Mouse (Mus musculus) gastrocnemius, adult 2 months (tissue): ENCODE measurements around the gene Igfbp7. TPM values are rescaled to one million over a fixed set of nuclear protein-coding genes. Genes with fewer than 3 reads are reported as not detected.
A peak's percentile ranks its signal among the peaks of the same experiment; 100 is the strongest.

Experiments used
- DNase-seq: peaks from one replicate; pipeline ENCODE4 v3.0.0; 2022
- H3K27ac ChIP-seq: fragments of 200-600 bp; 2 replicates; pipeline ENCODE4 v1.8.1; 2022; ENCODE audit warnings: mild to moderate bottlenecking
- H3K4me3 ChIP-seq: fragments of 200-600 bp; 2 replicates; pipeline ENCODE4 v1.8.1; 2022; ENCODE audit warnings: mild to moderate bottlenecking, moderate library complexity
- CTCF ChIP-seq: fragments of 200-600 bp; IDR thresholded peaks from 2 replicates; pipeline ENCODE4 v1.8.1; 2022; ENCODE audit warnings: antibody characterized with exemption, mild to moderate bottlenecking, moderate library complexity
- intact Hi-C: fragments of 180-260 bp; cut with DNase I; formaldehyde crosslinking; loops from one replicate; pipeline ENCODE4 v1.15.1; 2025
- total RNA-seq, 2 experiments: library from RNA; stranded (reverse); gene quantifications; 2 replicates each; pipeline ENCODE4 v1.2.3; 2021

Igfbp7 gene
- total RNA-seq, 2 experiments from 2014 or later: 63.6 to 92.5 TPM

DNA sequence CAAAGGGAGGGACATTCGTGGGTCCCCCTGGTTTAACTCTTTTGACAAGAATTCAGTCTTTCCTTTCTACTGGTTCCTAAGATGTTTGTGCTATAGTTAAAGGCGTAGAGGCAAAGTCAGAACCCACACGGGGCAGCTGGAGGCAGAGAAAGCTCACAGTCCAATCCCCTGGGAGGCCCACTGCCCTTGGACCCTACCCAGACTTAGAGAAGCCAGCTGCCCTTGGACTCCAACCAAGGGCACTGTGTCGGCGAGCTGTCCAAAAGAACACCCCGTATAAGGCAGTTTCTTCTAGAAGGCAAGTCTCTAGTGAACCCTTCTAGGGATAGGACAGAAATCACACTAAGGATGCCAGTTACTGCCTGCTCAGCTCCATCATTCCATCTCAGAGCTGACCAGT, 7.0 kb downstream of the Igfbp7 start:
- intact Hi-C loops: no loop called here
- H3K4me3 ChIP-seq: peak overlapping the region; percentile 9; the same call in 1 of the 2 replicates
- DNase-seq: peak; percentile 56
- H3K27ac ChIP-seq: peak overlapping the region; percentile 74
- TF ChIP-seq CTCF: no peak

DNA sequence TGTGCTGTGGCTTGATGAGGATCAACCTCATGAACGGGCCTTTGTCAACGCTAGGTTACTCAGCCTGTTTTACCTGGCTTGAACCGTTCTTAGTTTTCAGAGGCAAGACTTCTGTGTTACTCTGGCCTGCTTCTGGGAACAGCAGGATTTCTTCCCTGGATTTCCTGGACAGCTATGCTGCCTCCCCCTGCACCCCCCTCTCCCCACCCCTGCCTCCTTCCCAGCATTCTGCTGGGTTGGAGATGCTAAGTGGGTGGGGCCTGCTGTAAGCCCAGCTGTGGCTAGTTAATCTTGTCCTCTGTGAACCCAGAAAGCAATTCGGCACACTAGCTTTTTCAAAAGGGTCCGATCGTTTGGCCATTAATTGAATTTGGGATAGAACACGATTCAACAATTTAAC, 7.7 kb downstream of the Igfbp7 start:
- H3K27ac ChIP-seq: peak overlapping the region; percentile 74
- H3K4me3 ChIP-seq: no peak overlapping the region; the same call in 1 of the 2 replicates
- intact Hi-C loops: no loop called here
- peak; percentile 53 for DNase-seq
- no peak for TF ChIP-seq CTCF

DNA sequence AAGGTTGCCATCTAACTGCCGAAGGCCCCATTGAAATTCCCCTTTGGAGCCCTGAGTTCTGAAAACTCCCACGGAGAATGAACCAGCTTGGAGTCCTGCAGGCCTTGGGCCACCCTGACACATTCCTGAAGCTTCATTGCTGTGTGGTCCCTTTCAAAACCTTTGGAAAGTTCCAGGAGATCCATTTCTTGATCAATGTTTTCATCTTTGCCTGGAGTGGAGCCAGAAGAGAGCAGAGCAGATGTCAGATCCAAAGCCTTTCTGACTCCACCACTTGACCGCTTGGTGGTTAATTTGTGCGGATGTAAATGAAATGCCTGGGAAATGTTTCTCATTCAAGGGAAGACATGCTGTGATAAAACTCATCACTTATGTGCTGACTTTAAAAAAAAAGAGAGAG, 8.8 kb downstream of the Igfbp7 start:
- peak overlapping the region; percentile 1; the same call in 1 of the 2 replicates for H3K4me3 ChIP-seq
- TF ChIP-seq CTCF: no peak
- no peak for DNase-seq
- intact Hi-C loops: no loop called here
- peak overlapping the region; percentile 74 for H3K27ac ChIP-seq

DNA sequence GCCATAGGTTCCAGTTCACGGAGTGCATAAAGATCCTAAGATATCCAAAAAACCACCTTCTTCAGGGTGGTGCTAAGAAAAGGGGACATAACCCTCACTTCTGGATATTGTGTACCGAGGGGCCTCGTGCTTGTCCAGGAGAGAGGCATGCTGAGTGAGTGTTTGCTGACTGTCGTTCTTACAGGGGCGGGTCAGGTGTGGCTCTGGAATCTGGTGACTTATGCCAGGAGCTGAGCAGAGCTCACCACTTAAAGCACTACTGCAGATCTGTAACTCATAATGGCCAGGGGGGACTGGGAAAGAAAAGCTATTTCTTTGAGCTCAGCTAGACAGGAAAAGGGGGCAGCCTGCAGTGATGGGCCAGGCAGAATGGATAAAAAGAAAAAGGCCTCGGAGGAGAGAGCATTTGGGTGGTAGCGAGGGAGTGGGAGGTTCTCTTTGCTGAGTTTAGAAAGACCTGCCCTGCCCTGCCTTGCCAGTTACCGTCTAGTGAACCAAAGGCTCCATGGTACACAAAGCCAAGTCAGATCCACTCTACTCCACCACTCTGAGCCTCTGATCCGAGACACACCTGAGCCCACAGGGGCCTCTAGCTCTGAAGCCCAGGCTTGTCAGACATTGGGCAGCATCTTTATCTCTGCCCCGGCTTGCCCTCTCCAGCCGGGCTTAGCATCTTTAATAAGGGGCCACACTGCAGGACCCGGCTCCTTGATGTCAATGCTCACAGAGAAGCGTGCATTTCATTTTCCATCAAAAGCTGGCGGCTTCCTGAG, 9.4 kb downstream of the Igfbp7 start:
- Histone ChIP-seq H3K27ac (peak overlapping the region; percentile 74), H3K4me3 (peak overlapping the region; percentile 1; the same call in 1 of the 2 replicates)
- intact Hi-C loops: no loop called here
- no peak for TF ChIP-seq CTCF
- no peak for DNase-seq

DNA sequence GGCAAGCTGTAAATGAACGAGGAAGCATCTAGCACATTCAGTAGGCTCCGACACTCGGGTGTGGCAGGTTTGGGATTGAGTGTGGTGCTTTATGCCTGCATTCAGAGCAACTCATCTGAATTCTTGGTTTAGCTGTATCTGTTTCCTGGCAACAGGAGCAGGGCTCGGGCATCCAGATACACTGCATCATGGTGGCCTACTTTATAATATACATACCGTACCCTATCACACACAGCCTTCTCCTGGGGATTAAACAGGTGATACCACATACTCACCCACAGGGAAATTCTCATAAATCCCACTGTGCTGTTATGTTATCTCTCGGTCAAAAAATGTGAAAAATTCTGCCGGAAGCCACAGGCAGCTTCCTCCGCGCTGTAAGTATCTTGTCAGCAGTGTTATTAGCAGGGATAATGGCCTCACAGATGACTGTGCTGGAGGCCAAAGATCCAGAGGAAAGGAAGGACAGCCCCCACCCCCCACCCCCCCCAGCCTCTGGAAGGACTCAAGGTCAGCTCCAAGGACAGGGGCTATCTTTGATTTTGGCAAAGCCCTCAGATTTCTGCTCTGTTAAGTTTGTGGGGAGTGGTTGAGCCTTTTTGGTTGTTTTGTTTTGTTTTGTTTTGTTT, 13.7 kb downstream of the Igfbp7 start:
- Histone ChIP-seq H3K4me3 (no peak overlapping the region), H3K27ac (peak overlapping the region; percentile 60)
- no peak for TF ChIP-seq CTCF
- DNase-seq: no peak
- intact Hi-C loops: no loop called here

DNA sequence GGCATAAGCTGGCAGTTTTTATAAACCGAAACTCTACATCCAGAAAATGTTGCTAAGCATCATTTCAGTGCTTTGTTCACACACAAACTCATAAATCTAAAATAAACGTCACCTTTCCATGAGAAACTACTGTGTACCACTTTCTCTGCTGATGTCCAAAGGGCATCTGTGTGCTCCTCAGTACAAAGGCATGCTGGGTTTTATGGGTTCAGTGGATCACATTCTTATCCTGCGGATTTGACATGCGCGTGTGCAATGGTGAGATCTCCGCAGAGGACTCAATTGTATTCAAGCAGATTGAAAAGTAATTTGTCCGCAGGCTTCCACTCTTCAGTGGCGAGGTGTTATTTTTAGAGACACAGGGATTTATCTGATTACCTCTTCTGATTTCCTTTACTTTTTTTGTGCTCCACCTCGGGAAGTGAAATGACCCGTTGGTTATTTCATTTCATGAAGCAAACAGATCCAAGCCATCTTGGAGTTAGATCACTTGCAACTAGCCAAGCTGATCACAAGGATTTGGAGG, 14.7 kb downstream of the Igfbp7 start:
- DNase-seq: no peak
- Histone ChIP-seq H3K4me3 (no peak overlapping the region; the same call in 1 of the 2 replicates), H3K27ac (peak overlapping the region; percentile 61)
- intact Hi-C loops: no loop called here
- no peak for TF ChIP-seq CTCF

DNA sequence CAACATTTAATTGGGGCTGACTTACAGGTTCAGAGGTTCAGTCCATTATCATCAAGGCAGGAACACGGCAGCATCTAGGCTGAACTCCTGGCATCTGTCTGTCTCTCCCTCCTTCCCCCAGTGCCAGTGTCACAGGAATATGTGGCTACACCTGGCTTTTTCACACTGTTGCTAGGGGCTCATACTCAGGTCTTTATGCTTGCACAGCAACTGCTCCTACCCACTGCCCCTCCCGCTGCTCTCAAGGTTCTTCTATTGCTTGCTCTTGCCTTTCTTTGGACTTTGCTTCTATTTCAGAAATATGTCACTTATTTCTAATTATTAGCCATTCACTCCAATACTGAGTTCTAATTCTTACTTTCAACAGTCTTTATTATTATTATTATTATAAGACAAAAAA, 17.6 kb downstream of the Igfbp7 start:
- intact Hi-C loops: no loop called here
- no peak for TF ChIP-seq CTCF
- Histone ChIP-seq H3K4me3 (no peak overlapping the region), H3K27ac (no peak overlapping the region)
- DNase-seq: no peak

DNA sequence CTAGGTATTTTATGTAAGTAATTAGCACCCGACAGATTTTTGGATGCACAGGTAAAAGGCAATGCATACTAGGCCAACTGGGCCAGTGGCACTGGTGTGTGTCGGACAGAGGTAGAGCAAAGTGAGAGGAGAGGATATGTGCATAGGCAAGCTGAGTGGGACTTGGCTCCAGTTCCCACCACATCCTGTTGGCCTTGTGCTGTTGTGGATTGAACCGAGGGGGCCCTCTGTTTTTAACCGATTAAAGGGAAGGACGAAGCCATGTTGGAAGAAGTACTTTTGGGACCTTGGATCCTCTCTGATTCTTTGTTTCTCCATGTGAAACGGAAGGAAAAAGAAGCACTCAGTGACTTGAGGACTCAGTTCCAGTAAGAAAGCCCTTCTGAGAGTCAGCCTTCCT, 19.5 kb downstream of the Igfbp7 start:
- intact Hi-C loops: no loop called here
- no peak for DNase-seq
- no peak for TF ChIP-seq CTCF
- H3K4me3 ChIP-seq: no peak overlapping the region
- peak overlapping the region; percentile 69 for H3K27ac ChIP-seq

DNA sequence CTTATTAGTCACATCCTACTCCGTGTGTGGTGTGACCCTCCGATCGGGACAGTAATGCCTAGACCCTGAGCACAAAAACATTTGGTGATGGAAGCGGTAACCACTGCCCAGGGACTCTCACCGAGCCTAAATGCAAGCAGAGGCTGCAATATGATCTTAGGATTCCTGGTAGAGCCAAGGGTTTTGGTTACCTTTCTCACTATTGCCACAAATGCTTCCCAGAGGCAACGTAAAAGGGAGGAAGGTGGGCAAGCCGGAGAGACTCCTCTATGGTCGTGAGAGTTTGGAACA, 20.5 kb downstream of the Igfbp7 start:
- Histone ChIP-seq H3K4me3 (no peak overlapping the region), H3K27ac (peak overlapping the region; percentile 69)
- intact Hi-C loops: no loop called here
- TF ChIP-seq CTCF: no peak
- DNase-seq: no peak

DNA sequence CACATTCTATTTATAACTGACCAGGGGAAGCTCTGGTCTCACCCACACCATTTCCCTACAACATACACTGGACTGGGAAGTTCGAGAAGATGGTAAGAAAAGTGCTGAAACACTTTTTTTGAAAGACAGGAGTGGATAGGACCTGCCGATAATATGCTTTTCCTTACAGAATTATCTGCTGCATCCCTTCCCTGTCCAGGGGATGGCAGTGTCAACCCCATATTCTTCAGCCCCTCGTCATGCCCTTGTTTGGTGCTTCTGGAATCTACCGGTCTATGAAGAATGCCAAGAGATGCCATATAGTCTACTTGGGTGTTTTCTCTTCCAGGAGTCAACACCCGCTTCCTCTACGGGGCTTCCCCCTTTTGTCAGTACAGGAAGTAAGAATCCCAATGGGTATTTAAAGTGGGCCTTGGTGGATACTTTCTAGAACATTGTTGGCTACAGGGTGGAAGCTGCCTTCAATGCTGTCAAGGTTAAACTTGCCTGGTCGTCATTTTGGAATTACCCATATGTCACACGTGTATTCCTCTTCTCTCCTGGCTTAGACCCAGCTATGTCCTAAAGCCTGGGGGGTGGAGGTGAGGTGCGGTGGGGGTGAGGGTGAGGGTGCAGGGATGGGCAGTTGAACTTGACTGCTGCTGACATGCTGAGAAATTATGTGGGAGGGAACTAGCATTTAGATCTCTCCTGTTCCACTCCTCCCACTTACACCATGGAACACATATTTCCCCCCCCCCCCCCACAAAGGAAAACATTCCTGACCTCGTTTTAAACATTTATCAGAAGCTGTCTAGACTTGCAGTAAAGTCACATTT, 21.0 kb downstream of the Igfbp7 start:
- peak overlapping the region; percentile 69 for H3K27ac ChIP-seq

DNA sequence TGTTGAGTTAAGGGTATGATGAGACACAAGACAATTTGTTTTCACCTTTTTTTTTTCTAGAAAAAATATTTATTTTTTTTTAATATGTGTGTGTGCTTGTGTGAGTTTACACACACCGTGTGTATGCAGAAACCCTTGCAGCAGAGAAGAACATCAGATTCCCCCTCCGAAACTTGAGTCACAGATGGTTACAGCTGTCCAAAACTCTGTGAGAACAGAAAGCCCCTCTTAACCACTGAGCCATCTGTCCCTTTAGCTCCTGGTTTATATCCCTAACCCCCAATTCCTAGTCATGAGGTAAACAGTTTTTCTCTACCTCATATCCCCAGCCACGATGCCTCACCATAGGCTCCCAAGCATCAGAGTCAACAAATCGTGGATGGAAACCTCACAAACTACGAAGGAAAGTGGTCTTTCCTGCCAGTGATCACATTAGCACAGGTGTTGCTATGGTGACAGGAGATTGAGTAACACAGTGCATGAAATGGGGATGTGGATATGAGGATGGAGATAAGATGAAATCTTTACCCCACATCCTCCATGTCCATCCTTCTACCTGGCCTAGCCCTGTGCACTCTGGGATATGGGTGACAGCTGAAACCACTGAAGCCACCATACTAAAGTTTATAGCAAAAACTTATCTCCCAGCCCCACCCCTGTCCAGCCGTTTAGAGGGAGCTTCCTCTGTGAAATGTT, 21.8 kb downstream of the Igfbp7 start:
- intact Hi-C loops: no loop called here
- no peak for DNase-seq
- peak overlapping the region; percentile 69 for H3K27ac ChIP-seq
- TF ChIP-seq CTCF: no peak
- no peak overlapping the region for H3K4me3 ChIP-seq

More for the DNA sequence above, 21.0 kb downstream of the Igfbp7 start:
- H3K4me3 ChIP-seq: no peak overlapping the region
- DNase-seq: no peak
- TF ChIP-seq CTCF: peak; percentile 19; the same call in 1 of the 2 replicates
- intact Hi-C loops: no loop called here

DNA sequence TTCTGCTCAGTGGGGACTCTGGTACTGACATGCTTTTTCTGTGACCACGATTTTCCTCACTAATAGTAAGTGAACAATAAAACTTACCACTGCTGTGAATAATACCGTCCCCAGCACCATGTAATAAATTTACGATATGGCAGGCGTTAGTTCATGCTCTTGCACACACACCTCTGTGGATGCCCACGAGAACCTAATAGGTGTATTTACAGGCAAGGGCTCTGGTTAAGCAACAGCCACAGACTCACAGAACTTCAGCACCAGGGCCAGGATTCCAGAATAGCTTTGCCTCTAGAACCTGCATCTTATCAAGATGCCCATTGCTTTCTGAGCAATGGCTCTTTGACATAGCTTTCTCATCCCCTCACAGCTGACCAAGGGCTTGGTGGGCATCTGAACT, 22.6 kb downstream of the Igfbp7 start:
- Histone ChIP-seq H3K4me3 (no peak overlapping the region), H3K27ac (peak overlapping the region; percentile 69)
- TF ChIP-seq CTCF: no peak
- intact Hi-C loops: no loop called here
- no peak for DNase-seq
